Mouse (Mus musculus): ENCODE data around the gene Ccdc110.
A peak's percentile ranks its signal among the peaks of the same experiment; 100 is the strongest.

GRCm38 (mm10) chr8:45934582-45935014 is at the start of gene Ccdc110:
- peak; percentile 98 for TF ChIP-seq CTCF (IDR thresholded peaks at IDR 0.05; ENCODE audit: insufficient read depth, low read length)
- no peak for TF ChIP-seq POLR2A (IDR thresholded peaks at IDR 0.05; ENCODE audit: borderline replicate concordance, extremely low read depth, low read depth, low read length)
